Mouse (Mus musculus) heart, embryonic 11.5 days (tissue): Measurements from ENCODE around the gene Slc35e4. TPM values are rescaled to one million over a fixed set of nuclear protein-coding genes. Genes with fewer than 3 reads are reported as not detected.

Source experiments
- ATAC-seq: fragments of 200-750 bp; cut with Nextera tagmentation; replicated peaks from 2 replicates; pipeline ENCODE4 v1.8.0; 2017; ENCODE audit warnings: moderate library complexity; ENCODE audit not compliant: insufficient number of reproducible peaks, low FRiP score, low TSS enrichment
- H3K27ac ChIP-seq: fragments of 300-500 bp; sonication (generic); 2 replicates; pipeline ENCODE4 v1.5.1; 2014; ENCODE audit warnings: mild to moderate bottlenecking, low read depth, low read length
- H3K27me3 ChIP-seq: fragments of 300-500 bp; sonication (generic); 2 replicates; pipeline ENCODE4 v1.6.1; 2014; ENCODE audit warnings: mild to moderate bottlenecking, low read length, mixed read lengths; ENCODE audit not compliant: control insufficient read depth, insufficient read depth
- H3K36me3 ChIP-seq: fragments of 300-500 bp; sonication (generic); 2 replicates; pipeline ENCODE4 v1.6.1; 2014; ENCODE audit warnings: mild to moderate bottlenecking, low read length, moderate library complexity, mixed read lengths; ENCODE audit not compliant: control insufficient read depth, insufficient read depth
- H3K4me1 ChIP-seq: fragments of 300-500 bp; sonication (generic); 2 replicates; pipeline ENCODE4 v1.6.1; 2014; ENCODE audit warnings: low read length; ENCODE audit not compliant: control insufficient read depth, insufficient read depth
- H3K4me2 ChIP-seq: fragments of 300-500 bp; sonication (generic); 2 replicates; pipeline ENCODE4 v1.6.1; 2014; ENCODE audit warnings: mild to moderate bottlenecking, moderate library complexity
- H3K4me3 ChIP-seq: fragments of 300-500 bp; sonication (generic); 2 replicates; pipeline ENCODE4 v1.5.1; 2014; ENCODE audit warnings: low read depth, low read length
- H3K9ac ChIP-seq: fragments of 300-500 bp; sonication (generic); 2 replicates; pipeline ENCODE4 v1.6.1; 2014; ENCODE audit warnings: mild to moderate bottlenecking, low read depth, low read length, moderate library complexity
- H3K9me3 ChIP-seq: fragments of 300-500 bp; sonication (generic); replicated peaks from 2 replicates; pipeline ENCODE4 v1.6.1; 2016; ENCODE audit warnings: low read length; ENCODE audit not compliant: control insufficient read depth
- WGBS: fragments of 180-500 bp; shearing (Covaris S2); extraction: QIAGEN DNeasy Blood & Tissue Kit; methylation state at CpG from one replicate; pipeline ENCODE4 v1.1.7; 2014; ENCODE audit not compliant: insufficient replicate concordance; 5-methylcytosine and 5-hydroxymethylcytosine counted together
- polyA plus RNA-seq: library from polyadenylated mRNA; unstranded; fragments of >200 nt; fragmentation: Nextera tagmentation; extraction: Ambion mirVana; gene quantifications from 2 replicates; pipeline ENCODE4 v1.2.1, GENCODE M21; 2014

Gene Slc35e4
- polyA plus RNA-seq, 1 experiment from 2014 or later: 2.9 TPM

DNA sequence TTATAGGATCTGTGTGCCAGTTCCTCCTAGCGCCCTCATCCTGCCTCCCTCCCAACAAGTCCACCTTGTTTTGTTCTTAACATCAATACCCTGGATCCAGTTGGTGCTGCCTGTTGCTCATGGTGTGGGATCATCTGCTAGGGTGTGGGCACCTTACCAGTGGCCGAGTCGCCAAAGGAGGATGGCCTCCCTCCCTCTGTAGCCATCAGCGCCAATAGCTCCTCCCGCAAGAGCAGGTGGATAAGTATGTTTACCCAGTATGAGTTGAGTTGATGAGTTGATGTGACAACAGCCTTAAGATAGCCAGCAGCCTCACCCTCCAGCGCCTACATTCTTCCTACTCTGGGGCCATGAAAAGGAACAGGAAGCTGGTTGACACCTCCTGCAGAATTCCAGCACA is 14.2 kb downstream of the Slc35e4 start:
- no peak for ATAC-seq
- no peak overlapping the region for H3K4me2 ChIP-seq
- no peaks in the 10 kb centered on the region for H3K27me3 ChIP-seq
- H3K27ac ChIP-seq: no peak overlapping the region
- H3K4me1 ChIP-seq: peaks cover 5% of the 10 kb centered on the region; the same call in 1 of the 2 replicates
- 0 out of 2 replicates have a peak, but pooled peaks cover 5% of the 10 kb centered on the region for H3K36me3 ChIP-seq
- H3K9ac ChIP-seq: no peak overlapping the region
- WGBS: 58% methylated on average over 6 of the region's 6 CpGs
- no peak overlapping the region for H3K4me3 ChIP-seq
- no peaks in the 10 kb centered on the region for H3K9me3 ChIP-seq

GRCm38 (mm10) chr11:3895933-3896332 is 18.5 kb downstream of the Slc35e4 start:
- Histone ChIP-seq H3K27ac (no peak overlapping the region), H3K4me1 (peaks cover 5% of the 10 kb centered on the region; the same call in 1 of the 2 replicates), H3K27me3 (no peaks in the 10 kb centered on the region), H3K4me3 (no peak overlapping the region), H3K36me3 (0 out of 2 replicates have a peak, but pooled peaks cover 5% of the 10 kb centered on the region), H3K4me2 (no peak overlapping the region), H3K9me3 (no peaks in the 10 kb centered on the region), H3K9ac (no peak overlapping the region)
- no peak for ATAC-seq
- WGBS: 74% methylated on average over 1 of the region's 1 CpGs

DNA sequence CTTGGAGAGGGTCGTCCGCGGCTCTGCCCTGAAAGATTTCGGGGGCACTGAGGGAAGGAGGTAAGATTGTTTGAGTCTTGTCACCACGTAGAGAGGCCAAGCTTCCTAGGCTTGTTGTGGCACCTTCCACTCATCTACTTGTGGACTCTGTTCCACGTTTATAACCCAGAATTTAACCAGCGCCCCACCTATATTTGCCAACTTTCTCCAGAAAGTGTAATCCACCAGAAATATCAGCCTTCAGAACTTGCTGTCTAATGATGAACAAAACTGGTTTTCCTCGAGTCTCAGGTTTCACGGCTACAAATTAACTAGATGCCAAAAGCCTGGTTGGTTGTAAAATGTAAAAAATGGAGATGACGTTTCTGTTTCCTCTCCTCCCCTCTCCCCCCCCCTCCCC is 19.0 kb downstream of the Slc35e4 start:
- H3K9me3 ChIP-seq: no peaks in the 10 kb centered on the region
- 5% methylated on average over 10 of the region's 10 CpGs for WGBS
- ATAC-seq: no peak
- no peaks in the 10 kb centered on the region for H3K27me3 ChIP-seq
- 0 out of 2 replicates have a peak, but pooled peaks cover 5% of the 10 kb centered on the region for H3K36me3 ChIP-seq
- H3K4me1 ChIP-seq: peaks cover 4% of the 10 kb centered on the region; the same call in 1 of the 2 replicates
- peak overlapping the region; percentile 77 for H3K9ac ChIP-seq
- peak overlapping the region; percentile 59 for H3K4me3 ChIP-seq
- peak overlapping the region; percentile 76 for H3K27ac ChIP-seq
- H3K4me2 ChIP-seq: peak overlapping the region; percentile 88

- H3K9me3 ChIP-seq: no peaks in the 10 kb centered on the region
- H3K4me2 ChIP-seq: peak within 1 kb of the TSS; percentile 88
- peak within 1 kb of the TSS; percentile 76 for H3K27ac ChIP-seq
- H3K36me3 ChIP-seq: 0 out of 2 replicates have a peak, but pooled peaks cover 5% of the 10 kb centered on the region
- WGBS: 5% methylated on average over 46 of the region's 46 CpGs
- peak within 1 kb of the TSS; percentile 59 for H3K4me3 ChIP-seq
- H3K4me1 ChIP-seq: no peaks in the 10 kb centered on the region
- H3K9ac ChIP-seq: peak within 1 kb of the TSS; percentile 77
- no peaks in the 10 kb centered on the region for H3K27me3 ChIP-seq
- peak; percentile 95 for ATAC-seq
These were observed 19.8 kb downstream of the Slc35e4 start, which contains the start of the genes 4921536K21Rik and Dusp18 for GRCm38 (mm10) chr11:3894406-3895281. 4921536K21Rik (minus strand) TSS chr11:3895098. Dusp18 (plus strand) TSS chr11:3895240.

DNA sequence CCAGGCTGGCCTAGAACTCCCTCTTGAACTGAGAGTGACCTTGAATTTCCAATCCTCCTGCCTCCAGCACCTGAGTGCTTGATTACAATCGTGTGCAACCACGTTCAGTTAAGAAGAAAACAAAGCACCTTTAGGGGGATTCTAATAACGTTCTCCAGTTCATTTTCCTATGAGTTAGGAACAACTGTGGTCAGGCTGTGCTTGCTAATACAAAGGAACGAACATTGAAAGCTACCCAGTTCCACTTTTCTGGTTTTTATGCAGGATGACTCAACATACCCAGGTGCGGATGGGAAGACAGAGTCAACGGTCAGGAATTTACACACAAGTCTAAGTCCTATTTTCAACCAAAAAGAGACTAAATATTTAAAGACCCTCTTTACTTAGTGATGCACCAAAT is 20.5 kb downstream of the Slc35e4 start:
- no peak for ATAC-seq
- Histone ChIP-seq H3K27ac (no peak overlapping the region), H3K4me3 (no peak overlapping the region), H3K4me1 (no peaks in the 10 kb centered on the region), H3K9ac (no peak overlapping the region), H3K36me3 (0 out of 2 replicates have a peak, but pooled peaks cover 5% of the 10 kb centered on the region), H3K9me3 (no peaks in the 10 kb centered on the region), H3K27me3 (no peaks in the 10 kb centered on the region), H3K4me2 (no peak overlapping the region; the same call in 1 of the 2 replicates)
- 75% methylated on average over 6 of the region's 6 CpGs for WGBS

DNA sequence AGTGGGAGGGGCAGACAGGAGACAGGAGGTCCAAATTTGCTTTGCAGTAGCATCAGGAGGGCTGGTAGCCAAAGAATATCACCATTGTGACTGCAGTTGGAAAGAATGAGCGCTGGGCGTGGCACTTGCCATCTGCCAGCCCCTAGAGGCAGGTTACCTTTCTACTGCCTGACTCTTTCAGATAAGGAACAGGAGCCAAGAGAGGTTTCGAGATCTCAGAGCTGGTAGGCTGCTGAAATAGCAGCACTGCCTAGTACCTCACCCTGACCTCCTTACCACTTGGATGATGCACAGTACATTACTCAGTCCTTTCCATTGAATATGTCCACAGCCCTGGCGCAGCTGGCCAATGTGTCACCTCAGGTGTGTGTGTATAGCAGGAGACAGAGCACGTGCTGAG is 27.1 kb downstream of the Slc35e4 start:
- Histone ChIP-seq H3K9ac (no peak overlapping the region), H3K27ac (no peak overlapping the region), H3K36me3 (no peaks in the 10 kb centered on the region), H3K4me2 (no peak overlapping the region), H3K4me1 (no peaks in the 10 kb centered on the region), H3K9me3 (no peaks in the 10 kb centered on the region), H3K27me3 (no peaks in the 10 kb centered on the region), H3K4me3 (no peak overlapping the region)
- no peak for ATAC-seq
- 70% methylated on average over 5 of the region's 5 CpGs for WGBS

DNA sequence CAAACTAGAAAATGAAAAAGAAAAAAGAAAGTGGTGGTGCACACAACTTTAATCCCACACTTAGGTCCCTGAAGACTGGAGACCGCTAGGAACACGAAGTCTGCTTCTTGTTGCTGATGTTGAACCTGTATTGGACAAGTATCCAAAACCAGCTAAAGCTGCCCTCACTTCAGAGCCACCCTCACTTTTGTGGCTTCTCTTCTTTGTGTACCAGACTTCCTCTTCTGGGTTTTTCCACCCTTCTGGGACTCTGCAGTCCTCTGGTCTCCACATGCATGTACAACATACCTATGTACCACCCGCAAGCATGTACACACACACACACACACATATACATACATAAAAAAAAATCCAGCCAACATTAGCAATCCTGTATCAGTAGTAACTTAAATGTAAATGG is 30.8 kb downstream of the Slc35e4 start:
- no peak overlapping the region for H3K4me3 ChIP-seq
- no peak for ATAC-seq
- H3K36me3 ChIP-seq: no peaks in the 10 kb centered on the region
- H3K9ac ChIP-seq: no peak overlapping the region
- no peak overlapping the region for H3K4me2 ChIP-seq
- H3K9me3 ChIP-seq: no peaks in the 10 kb centered on the region
- H3K4me1 ChIP-seq: no peaks in the 10 kb centered on the region
- no peak overlapping the region for H3K27ac ChIP-seq
- 84% methylated on average over 3 of the region's 3 CpGs for WGBS
- H3K27me3 ChIP-seq: 0 out of 2 replicates have a peak, but pooled peaks cover 2% of the 10 kb centered on the region

GRCm38 (mm10) chr11:3879836-3880235 is 34.6 kb downstream of the Slc35e4 start:
- no peaks in the 10 kb centered on the region for H3K9me3 ChIP-seq
- 0 out of 2 replicates have a peak, but pooled peaks have one; percentile 39 for ATAC-seq
- 0 out of 2 replicates have a peak, but pooled peaks cover 2% of the 10 kb centered on the region for H3K27me3 ChIP-seq

More at GRCm38 (mm10) chr11:3879836-3880235, 34.6 kb downstream of the Slc35e4 start:
- Histone ChIP-seq H3K4me1 (no peaks in the 10 kb centered on the region), H3K4me2 (no peak overlapping the region), H3K27ac (no peak overlapping the region), H3K36me3 (no peaks in the 10 kb centered on the region), H3K4me3 (no peak overlapping the region), H3K9ac (no peak overlapping the region)
- WGBS: 40% methylated on average over 2 of the region's 2 CpGs
